Mouse (Mus musculus) neural tube, embryonic 10.5 days (tissue): ENCODE data around the gene Slc27a2.

Source experiments
- DNase-seq: peaks from one replicate; pipeline ENCODE4 v3.0.0-alpha.2; 2017; ENCODE audit warnings: low spot score; ENCODE audit errors: extremely low spot score

The Slc27a2 gene

GRCm38 (mm10) chr2:126551896-126552295 is 311 bp upstream of the Slc27a2 start:
- DNase-seq: no peak

- no peak for DNase-seq
Observed at GRCm38 (mm10) chr2:126553291-126553639, 1.1 kb downstream of the Slc27a2 start.

- DNase-seq: no peak
Observed at GRCm38 (mm10) chr2:126555533-126555932, 3.3 kb downstream of the Slc27a2 start.

- no peak for DNase-seq
Observed at GRCm38 (mm10) chr2:126560094-126560493, 7.9 kb downstream of the Slc27a2 start.

GRCm38 (mm10) chr2:126563411-126564105 is 11.4 kb downstream of the Slc27a2 start:
- DNase-seq: no peak

GRCm38 (mm10) chr2:126572163-126572562 is 20.0 kb downstream of the Slc27a2 start:
- DNase-seq: no peak

GRCm38 (mm10) chr2:126572747-126573146 is 20.5 kb downstream of the Slc27a2 start:
- DNase-seq: no peak

- DNase-seq: no peak
Observed at GRCm38 (mm10) chr2:126575391-126576176, 23.4 kb downstream of the Slc27a2 start.

- no peak for DNase-seq
Observed at GRCm38 (mm10) chr2:126577362-126577761, 25.2 kb downstream of the Slc27a2 start.

GRCm38 (mm10) chr2:126579282-126579681 is 27.1 kb downstream of the Slc27a2 start:
- DNase-seq: no peak

GRCm38 (mm10) chr2:126583960-126584359 is 31.8 kb downstream of the Slc27a2 start:
- DNase-seq: no peak

- DNase-seq: no peak
Observed at GRCm38 (mm10) chr2:126584621-126585369, 32.6 kb downstream of the Slc27a2 start.

GRCm38 (mm10) chr2:126587468-126587867 is 35.3 kb downstream of the Slc27a2 start:
- no peak for DNase-seq

- no peak for DNase-seq
Observed at GRCm38 (mm10) chr2:126591304-126591703, 39.1 kb downstream of the Slc27a2 start.

- DNase-seq: peak; percentile 73
Observed at GRCm38 (mm10) chr2:126593831-126594610, 41.8 kb downstream of the Slc27a2 start.

GRCm38 (mm10) chr2:126596347-126597072 is 44.3 kb downstream of the Slc27a2 start:
- no peak for DNase-seq

GRCm38 (mm10) chr2:126597279-126598241 is 45.4 kb downstream of the Slc27a2 start:
- no peak for DNase-seq

GRCm38 (mm10) chr2:126598359-126598758 is 46.2 kb downstream of the Slc27a2 start:
- DNase-seq: no peak

GRCm38 (mm10) chr2:126599005-126599404 is 46.8 kb downstream of the Slc27a2 start:
- no peak for DNase-seq
